Mouse (Mus musculus) myocyte (in vitro differentiated cells): Measurements from ENCODE around the gene Mbd4.

ENCODE experiments used
- MYOG ChIP-seq, 3 experiments: IDR thresholded peaks; one replicate each; pipeline ENCODE4 v1.6.1; 2011; ENCODE audit warnings: control low read depth in 2 of 3, low read depth in 2 of 3, mild to moderate bottlenecking in 2 of 3; ENCODE audit not compliant: insufficient read length in 2 of 3, control insufficient read depth in 1 of 3, insufficient read depth in 1 of 3
- POLR2A ChIP-seq: IDR thresholded peaks from one replicate; pipeline ENCODE4 v1.6.1; 2011; ENCODE audit warnings: low read depth, mild to moderate bottlenecking, control low read depth, moderate library complexity; ENCODE audit not compliant: insufficient read length

- TF ChIP-seq POLR2A (no peak), MYOG (IDR thresholded peaks at IDR 0.05; ENCODE audit: control insufficient read depth in 1 of 3, insufficient read depth in 1 of 3, insufficient read length in 2 of 3, low read depth in 2 of 3) (no peak)
Measured at GRCm38 (mm10) chr6:115884018-115884417, 30.8 kb upstream of the Mbd4 start.
